Mouse (Mus musculus): ENCODE data around the gene Rimklb.

Gene Rimklb

GRCm38 (mm10) chr6:122435270-122435669, 63.3 kb downstream of the Rimklb start:
- DNase-seq (ENCODE audit: extremely low spot score, low spot score), result no peak

GRCm38 (mm10) chr6:122427456-122427855, 71.1 kb downstream of the Rimklb start:
- no peak for DNase-seq (ENCODE audit: extremely low spot score, low spot score)

GRCm38 (mm10) chr6:122417015-122417414, 81.5 kb downstream of the Rimklb start:
- no peak for DNase-seq (ENCODE audit: extremely low spot score, low spot score)

GRCm38 (mm10) chr6:122416347-122416746, 82.2 kb downstream of the Rimklb start:
- no peak for DNase-seq (ENCODE audit: extremely low spot score, low spot score)

GRCm38 (mm10) chr6:122411281-122411680, 87.3 kb downstream of the Rimklb start:
- no peak for DNase-seq (ENCODE audit: extremely low spot score, low spot score)

GRCm38 (mm10) chr6:122402240-122402639, 96.3 kb downstream of the Rimklb start:
- peak; percentile 19 for DNase-seq (ENCODE audit: extremely low spot score, low spot score)

GRCm38 (mm10) chr6:122400263-122400662, 98.3 kb downstream of the Rimklb start:
- DNase-seq (ENCODE audit: extremely low spot score, low spot score), result no peak
